Mouse (Mus musculus): ENCODE results near the gene Mrvi1.
"Not testable (repeated sequence)": the region's sequence is repeated elsewhere in the genome, so short reads cannot be mapped to it uniquely, and the experiment has no call there.

The Mrvi1 gene

GRCm38 (mm10) chr7:110941116-110941521, 41.1 kb downstream of the Mrvi1 start:
- DNase-seq (ENCODE audit: low spot score in 2 of 2) = no peak

GRCm38 (mm10) chr7:110935815-110936762, 46.2 kb downstream of the Mrvi1 start:
- no peak for DNase-seq (ENCODE audit: low spot score in 2 of 2)

GRCm38 (mm10) chr7:110933999-110934398, 48.3 kb downstream of the Mrvi1 start:
- no peak for DNase-seq (ENCODE audit: low spot score in 2 of 2)

GRCm38 (mm10) chr7:110933329-110933728, 48.9 kb downstream of the Mrvi1 start:
- no peak for DNase-seq (ENCODE audit: low spot score in 2 of 2)

GRCm38 (mm10) chr7:110930118-110930854, 52.0 kb downstream of the Mrvi1 start:
- DNase-seq (ENCODE audit: low spot score in 2 of 2) = peak in 1 of 2 experiments; percentile 44

- no peak for DNase-seq (ENCODE audit: low spot score in 2 of 2)
These were observed 55.7 kb downstream of the Mrvi1 start for GRCm38 (mm10) chr7:110926562-110926961.

- no peak for DNase-seq (ENCODE audit: low spot score in 2 of 2)
These were observed 61.7 kb downstream of the Mrvi1 start for GRCm38 (mm10) chr7:110920331-110921261.

GRCm38 (mm10) chr7:110919721-110920120, 62.5 kb downstream of the Mrvi1 start:
- DNase-seq (ENCODE audit: low spot score in 2 of 2) = peak; percentile 43 to 52

- no peak for DNase-seq (ENCODE audit: low spot score in 2 of 2)
These were observed 66.3 kb downstream of the Mrvi1 start for GRCm38 (mm10) chr7:110915913-110916312.

- no peak for DNase-seq (ENCODE audit: low spot score in 2 of 2)
These were observed 67.7 kb downstream of the Mrvi1 start for GRCm38 (mm10) chr7:110914531-110914930.

- DNase-seq (ENCODE audit: low spot score in 2 of 2) = no peak
These were observed 68.5 kb downstream of the Mrvi1 start for GRCm38 (mm10) chr7:110913754-110914153.

GRCm38 (mm10) chr7:110908209-110909144, 73.8 kb downstream of the Mrvi1 start:
- DNase-seq (ENCODE audit: low spot score in 2 of 2) = no peak

GRCm38 (mm10) chr7:110906566-110906965, 75.7 kb downstream of the Mrvi1 start:
- no peak for DNase-seq (ENCODE audit: low spot score in 2 of 2)

- DNase-seq (ENCODE audit: low spot score in 2 of 2) = no peak
These were observed 79.0 kb downstream of the Mrvi1 start for GRCm38 (mm10) chr7:110903226-110903625.

GRCm38 (mm10) chr7:110897202-110897601, 85.1 kb downstream of the Mrvi1 start:
- DNase-seq (ENCODE audit: low spot score in 2 of 2) = no peak

GRCm38 (mm10) chr7:110896453-110896852, 85.8 kb downstream of the Mrvi1 start:
- DNase-seq (ENCODE audit: low spot score in 2 of 2) = no peak

- DNase-seq (ENCODE audit: low spot score in 2 of 2) = not testable (repeated sequence)
These were observed 86.5 kb downstream of the Mrvi1 start for GRCm38 (mm10) chr7:110895772-110896171.

GRCm38 (mm10) chr7:110894673-110895072, 87.6 kb downstream of the Mrvi1 start:
- DNase-seq (ENCODE audit: low spot score in 2 of 2) = no peak

GRCm38 (mm10) chr7:110893943-110894610, 88.2 kb downstream of the Mrvi1 start:
- no peak for DNase-seq (ENCODE audit: low spot score in 2 of 2)

- DNase-seq (ENCODE audit: low spot score in 2 of 2) = no peak
These were observed 90.7 kb downstream of the Mrvi1 start for GRCm38 (mm10) chr7:110891501-110891986.

All from thymus, postnatal 10 days (tissue).